Mouse (Mus musculus): ENCODE results near the gene Zfr2.

DNA sequence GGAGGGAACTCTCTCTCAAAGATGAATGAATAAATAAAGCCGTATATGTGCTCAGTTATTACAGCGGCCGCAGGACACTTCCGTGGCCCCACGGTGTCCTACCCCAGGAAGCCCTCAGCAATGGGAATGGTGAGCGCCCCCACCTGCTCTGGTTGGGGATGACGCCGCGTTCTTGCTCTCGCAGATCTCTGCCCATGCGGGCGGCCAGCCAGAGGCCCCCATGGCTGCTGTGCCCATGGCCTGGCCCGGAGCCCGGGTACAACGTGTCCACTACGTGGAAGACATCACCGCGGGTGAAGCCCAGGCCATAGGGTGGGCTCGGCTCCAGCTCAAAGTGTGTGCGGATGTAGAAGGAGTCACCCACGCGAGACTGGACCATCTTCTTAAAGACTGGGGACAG is 44.7 kb downstream of the Zfr2 start:
- TF ChIP-seq CTCF (IDR thresholded peaks at IDR 0.05; ENCODE audit: low read depth) (no peak), EP300 (optimal IDR thresholded peaks at IDR 0.05) (no peak)

Measured in stomach, postnatal 0 days (tissue).